Mouse (Mus musculus) spleen, adult 2 months (tissue): ENCODE data around the gene Lcn5. TPM values are rescaled to one million over a fixed set of nuclear protein-coding genes. Genes with fewer than 3 reads are reported as not detected.
A peak's percentile ranks its signal among the peaks of the same experiment; 100 is the strongest.

Source experiments
- DNase-seq, 2 experiments: peaks; one replicate each; pipeline versions ENCODE4 v3.0.0 to v3.0.0-alpha.2; 2012 to 2021; ENCODE audit warnings: low spot score in 2 of 2, low read depth in 1 of 2
- H3K27ac ChIP-seq: fragments of 200-500 bp; 2 replicates; pipeline ENCODE4 v1.5.1; 2012; ENCODE audit warnings: low read length, inconsistent platforms; ENCODE audit not compliant: insufficient read depth
- H3K27me3 ChIP-seq: fragments of 200-500 bp; 2 replicates; pipeline ENCODE4 v1.6.1; 2012; ENCODE audit warnings: mild to moderate bottlenecking, moderate library complexity, low read length, inconsistent platforms; ENCODE audit not compliant: control insufficient read depth, insufficient read depth
- H3K36me3 ChIP-seq: fragments of 200-500 bp; 2 replicates; pipeline ENCODE4 v1.6.1; 2012; ENCODE audit warnings: mild to moderate bottlenecking, low read length, inconsistent platforms; ENCODE audit not compliant: control insufficient read depth, insufficient read depth
- H3K4me1 ChIP-seq: fragments of 200-500 bp; 2 replicates; pipeline ENCODE4 v1.6.1; 2011; ENCODE audit warnings: inconsistent platforms; ENCODE audit not compliant: control insufficient read depth, insufficient read depth, insufficient read length
- H3K4me3 ChIP-seq: fragments of 200-500 bp; 2 replicates; pipeline ENCODE4 v1.5.1; 2011; ENCODE audit warnings: mild to moderate bottlenecking, inconsistent platforms; ENCODE audit not compliant: insufficient read depth, insufficient read length; ENCODE audit errors: extremely low read depth
- CTCF ChIP-seq: fragments of 200-500 bp; IDR thresholded peaks from 2 replicates; pipeline ENCODE4 v1.5.1; 2011; ENCODE audit warnings: mild to moderate bottlenecking, inconsistent platforms; ENCODE audit not compliant: insufficient read depth, insufficient read length, insufficient replicate concordance; ENCODE audit errors: extremely low read depth
- POLR2A ChIP-seq: fragments of 200-500 bp; IDR thresholded peaks from 2 replicates; pipeline ENCODE4 v1.6.1; 2011; ENCODE audit warnings: low read depth, low read length, inconsistent platforms
- WGBS: fragments of 180-500 bp; shearing (Covaris S2); methylation state at CpG from one replicate; pipeline ENCODE4 v1.1.7; 2018; 5-methylcytosine and 5-hydroxymethylcytosine counted together
- polyA plus RNA-seq: library from polyadenylated mRNA; depleted of rRNA; stranded (reverse); fragments of >200 nt; gene quantifications from 2 replicates; pipeline ENCODE4 v1.2.3, GENCODE M21; 2012

Gene Lcn5
- polyA plus RNA-seq, 1 experiment, result not detected

DNA sequence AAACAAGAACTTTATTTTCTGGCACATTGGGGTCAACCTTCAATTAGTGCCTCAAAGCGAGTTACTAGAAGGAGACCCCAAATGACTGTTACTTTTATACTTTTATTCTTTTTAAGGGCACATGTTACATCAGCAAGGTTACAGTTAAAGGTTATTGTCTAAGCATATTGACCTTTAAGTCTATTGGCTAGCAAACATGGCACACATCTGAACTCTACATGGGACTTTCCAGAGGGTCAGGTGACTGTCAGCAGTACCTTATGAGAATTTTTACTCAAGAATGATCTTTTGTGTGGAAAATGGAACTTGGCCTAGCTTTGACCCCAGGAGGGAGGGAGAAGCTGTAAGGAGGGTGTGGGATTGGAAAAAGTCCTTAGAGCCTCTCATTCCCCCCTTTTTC lies 8.8 kb downstream of the Lcn5 start:
- 68% methylated on average over 1 of the region's 1 CpGs for WGBS
- DNase-seq, result no peak
- H3K36me3 ChIP-seq, result no peaks in the 10 kb centered on the region
- no peak overlapping the region for H3K27ac ChIP-seq
- no peak overlapping the region for H3K4me3 ChIP-seq
- no peaks in the 10 kb centered on the region for H3K4me1 ChIP-seq
- H3K27me3 ChIP-seq, result no peaks in the 10 kb centered on the region
- no peak for TF ChIP-seq POLR2A
- no peak for TF ChIP-seq CTCF

DNA sequence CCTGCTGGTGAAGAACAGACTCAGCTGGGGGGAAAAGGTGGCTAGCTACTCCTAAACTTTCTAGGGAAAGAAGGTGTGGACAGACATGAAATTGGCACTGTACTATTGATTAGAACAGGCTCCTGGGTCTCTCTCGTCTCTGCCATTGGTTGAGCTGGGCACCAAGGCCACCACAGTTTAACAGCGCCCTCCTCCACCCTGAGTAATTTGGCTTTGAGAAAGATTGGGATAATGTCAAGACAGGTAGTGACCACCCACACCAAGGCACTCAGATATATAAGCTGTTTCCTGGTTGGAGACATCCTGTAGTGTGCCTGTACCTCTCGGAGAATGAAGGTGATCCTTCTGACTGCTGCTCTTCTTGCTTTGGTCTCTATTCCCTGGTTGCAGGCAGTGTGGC lies 18.7 kb downstream of the Lcn5 start, which contains the start of gene Lcn6:
Gene Lcn6, plus strand, starts transcription at position 301 of the 400 bp plus-strand sequence.
- H3K27me3 ChIP-seq, result no peaks in the 10 kb centered on the region
- H3K36me3 ChIP-seq, result no peaks in the 10 kb centered on the region
- H3K4me1 ChIP-seq, result no peaks in the 10 kb centered on the region
- 90% methylated on average over 3 of the region's 3 CpGs for WGBS
- no peak for DNase-seq
- no peak within 1 kb of the TSS for H3K27ac ChIP-seq
- TF ChIP-seq CTCF (no peak), POLR2A (no peak)
- no peak within 1 kb of the TSS for H3K4me3 ChIP-seq

DNA sequence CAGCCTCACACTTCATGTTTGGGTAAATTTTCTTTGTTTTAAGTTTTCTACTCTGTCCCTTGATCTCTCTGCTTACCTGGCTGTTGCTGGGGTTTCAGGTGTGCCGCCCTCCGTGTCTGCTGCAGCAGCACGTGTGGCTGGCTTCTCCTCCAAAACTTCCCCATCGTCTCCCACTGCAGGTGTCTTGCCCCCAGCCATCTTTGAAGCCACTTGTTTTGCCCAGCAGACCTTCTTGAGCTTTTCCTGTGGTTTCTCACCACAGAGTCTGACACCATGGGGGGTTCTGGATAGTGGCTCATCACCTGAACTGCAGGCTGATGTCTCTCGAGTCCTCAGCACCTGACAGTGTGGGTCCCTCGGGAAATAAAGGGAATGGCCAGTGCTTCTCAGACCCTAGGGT lies 21.8 kb downstream of the Lcn5 start:
- Histone ChIP-seq H3K4me1 (no peaks in the 10 kb centered on the region), H3K4me3 (no peak overlapping the region), H3K27ac (no peak overlapping the region), H3K36me3 (no peaks in the 10 kb centered on the region), H3K27me3 (no peaks in the 10 kb centered on the region)
- WGBS, result 26% methylated on average over 6 of the region's 6 CpGs
- TF ChIP-seq POLR2A (no peak), CTCF (no peak)
- no peak for DNase-seq

DNA sequence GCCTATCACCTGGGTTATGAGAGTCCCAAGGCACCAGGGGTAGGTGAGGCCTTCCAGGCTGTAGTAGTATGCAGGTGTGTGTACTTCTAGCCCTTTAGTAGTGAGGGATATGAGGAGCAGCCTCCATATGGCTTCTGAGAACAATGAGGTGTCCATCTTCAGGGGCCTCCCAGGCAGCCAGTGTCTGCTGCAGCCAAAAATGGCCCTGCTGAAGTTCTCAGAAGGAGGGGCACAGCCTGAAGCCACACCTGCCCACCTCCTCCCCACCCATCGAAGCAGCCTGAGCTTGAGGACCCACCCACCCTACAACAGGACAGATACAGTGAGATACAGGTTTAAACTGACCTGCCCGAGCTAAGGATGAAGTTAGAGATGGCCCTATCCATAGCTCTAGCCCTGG lies 24.7 kb downstream of the Lcn5 start, which contains the start of gene Lcn10:
Gene Lcn10, plus strand, starts transcription at position 301 of the 400 bp plus-strand sequence.
- 61% methylated on average over 2 of the region's 2 CpGs for whole genome bisulfite sequencing
- Histone ChIP-seq H3K27me3 (no peaks in the 10 kb centered on the region), H3K27ac (no peak within 1 kb of the TSS), H3K4me1 (no peaks in the 10 kb centered on the region), H3K36me3 (no peaks in the 10 kb centered on the region), H3K4me3 (no peak within 1 kb of the TSS)
- no peak for TF ChIP-seq CTCF
- DNase-seq, result no peak

DNA sequence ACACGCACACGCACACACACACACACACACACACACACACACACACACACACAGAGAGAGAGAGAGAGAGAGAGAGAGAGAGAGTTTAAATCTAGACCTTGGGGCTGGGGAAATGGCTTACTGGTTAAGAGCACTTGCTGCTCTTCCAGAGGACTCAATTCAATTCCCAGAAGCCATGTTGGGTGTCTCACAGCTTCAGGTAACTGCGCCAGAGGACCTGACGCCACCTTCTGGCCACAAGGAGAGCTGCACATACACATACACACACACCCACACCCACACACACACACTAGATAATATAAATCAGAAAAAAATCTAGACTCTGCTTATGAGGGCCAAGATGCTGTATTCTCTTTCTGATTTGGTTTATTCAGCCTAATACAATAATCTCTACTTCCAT lies 29.2 kb downstream of the Lcn5 start:
- 69% methylated on average over 4 of the region's 4 CpGs for WGBS
- H3K4me1 ChIP-seq, result no peaks in the 10 kb centered on the region
- no peak overlapping the region for H3K4me3 ChIP-seq
- H3K36me3 ChIP-seq, result no peaks in the 10 kb centered on the region
- H3K27me3 ChIP-seq, result no peaks in the 10 kb centered on the region
- no peak for TF ChIP-seq POLR2A
- TF ChIP-seq CTCF, result no peak
- H3K27ac ChIP-seq, result no peak overlapping the region
- no peak for DNase-seq

DNA sequence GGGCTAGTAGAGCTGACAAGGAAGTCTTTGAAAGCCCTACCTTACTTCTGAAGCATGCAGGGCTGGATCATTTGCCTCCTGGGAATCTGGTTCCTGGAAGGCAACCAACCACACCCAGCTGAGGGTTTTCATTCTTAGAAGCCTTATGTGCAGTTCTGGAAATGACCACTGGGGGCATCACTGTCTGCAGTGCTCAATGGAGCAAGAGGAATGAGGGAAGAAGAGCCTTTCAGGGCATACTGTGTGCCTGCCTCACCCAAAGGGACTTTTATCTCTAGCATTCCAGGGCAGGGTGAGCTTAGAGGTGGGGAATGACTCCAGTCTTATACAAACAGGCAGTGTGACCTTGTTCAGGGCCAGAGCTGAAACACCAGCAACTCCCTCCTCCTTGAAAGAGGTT lies 36.9 kb downstream of the Lcn5 start:
- TF ChIP-seq POLR2A, result no peak
- peak; percentile 58; the same call in 1 of the 2 replicates for TF ChIP-seq CTCF
- peak; percentile 21 to 57 for DNase-seq

DNA sequence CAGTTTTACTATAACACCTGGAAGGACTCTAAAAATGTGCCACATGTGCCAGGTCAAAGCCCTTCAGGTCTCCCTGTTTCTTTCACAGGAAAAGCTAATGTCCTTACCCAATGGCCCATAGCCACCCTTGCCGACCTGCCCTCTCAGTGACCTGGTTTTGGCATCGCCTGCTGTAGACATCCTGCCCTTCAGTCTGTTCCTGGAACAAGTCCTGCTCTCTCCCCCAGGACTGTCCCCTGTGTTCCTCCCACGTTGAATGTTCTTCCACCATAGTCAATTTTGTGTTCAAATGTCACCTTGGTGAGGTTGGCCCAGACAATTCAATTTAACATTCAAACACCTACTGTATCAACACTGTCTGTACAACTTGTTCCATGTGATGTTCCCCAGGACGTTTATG lies 39.2 kb downstream of the Lcn5 start:
- no peaks in the 10 kb centered on the region for H3K27me3 ChIP-seq
- 65% methylated on average over 4 of the region's 4 CpGs for WGBS
- H3K4me1 ChIP-seq, result no peaks in the 10 kb centered on the region
- H3K4me3 ChIP-seq, result no peak overlapping the region
- no peak overlapping the region for H3K27ac ChIP-seq
- DNase-seq, result no peak
- TF ChIP-seq POLR2A, result no peak
- no peak for TF ChIP-seq CTCF
- H3K36me3 ChIP-seq, result no peaks in the 10 kb centered on the region

More for the DNA sequence above, 36.9 kb downstream of the Lcn5 start:
- no peaks in the 10 kb centered on the region for H3K36me3 ChIP-seq
- H3K27me3 ChIP-seq, result no peaks in the 10 kb centered on the region
- no peaks in the 10 kb centered on the region for H3K4me1 ChIP-seq
- no peak overlapping the region for H3K27ac ChIP-seq
- H3K4me3 ChIP-seq, result no peak overlapping the region
